In genomic region chr7:28591862-28592261, GRCm38 (mm10) we compare ENCODE assay signal across 26 mouse cellular contexts. TPM values are rescaled to one million over a fixed set of nuclear protein-coding genes. Genes with fewer than 3 reads are reported as not detected.
DNase-seq lines count a peak whose midpoint lies in the region; ATAC-seq and TF ChIP-seq lines count a peak whose summit lies in the region.
"Had no signal": no experiment of that assay in that cellular context is flagged by ENCODE, and none has a peak within 500 bp of the region (broad histone marks: within the 10 kb centered on the region; RNA-seq: fewer than 3 reads in every experiment).

No protein-coding gene starts in this region.

- H3K27ac ChIP-seq in hindbrain, embryonic 10.5 days = peak overlapping the region; percentile 3; the same call in 1 of the 2 replicates
- H3K27ac ChIP-seq in hindbrain, embryonic 11.5 days (ENCODE audit: low read depth, low read length) = no peak overlapping the region
- peak overlapping the region; percentile 23; the same call in 1 of the 2 replicates for H3K27ac ChIP-seq in liver, embryonic 13.5 days
- H3K27ac ChIP-seq in liver, embryonic 11.5 days (ENCODE audit: low read depth, low read length) = no peak overlapping the region
- H3K27ac ChIP-seq in small intestine, adult 2 months (ENCODE audit: insufficient read depth, low read depth, low read length) = peak overlapping the region; percentile 32
- H3K27ac ChIP-seq: gastrocnemius, adult 2 months; hindbrain, embryonic 12.5 days had no signal

- H3K4me3 ChIP-seq in hindbrain, embryonic 10.5 days = no peak overlapping the region
- no peak overlapping the region for H3K4me3 ChIP-seq in hindbrain, embryonic 11.5 days (ENCODE audit: low read depth, low read length)
- no peak overlapping the region for H3K4me3 ChIP-seq in liver, embryonic 13.5 days (replicated peaks)
- no peak overlapping the region for H3K4me3 ChIP-seq in liver, embryonic 11.5 days (ENCODE audit: low read depth, low read length)
- no peak overlapping the region for H3K4me3 ChIP-seq in small intestine, adult 2 months (ENCODE audit: low read depth, low read length)
- H3K4me3 ChIP-seq: gastrocnemius, adult 2 months; hindbrain, embryonic 12.5 days had no signal

- H3K9me3 ChIP-seq in hindbrain, embryonic 10.5 days = no peaks in the 10 kb centered on the region
- H3K9me3 ChIP-seq in hindbrain, embryonic 11.5 days (ENCODE audit: control insufficient read depth, low read length) = no peaks in the 10 kb centered on the region
- H3K9me3 ChIP-seq in liver, embryonic 13.5 days (replicated peaks) = no peaks in the 10 kb centered on the region
- no peaks in the 10 kb centered on the region for H3K9me3 ChIP-seq in liver, embryonic 11.5 days (ENCODE audit: control insufficient read depth, low read length)
- H3K9me3 ChIP-seq: hindbrain, embryonic 12.5 days had no signal

- H3K9ac ChIP-seq in hindbrain, embryonic 11.5 days (ENCODE audit: low read depth, low read length) = no peak overlapping the region
- H3K9ac ChIP-seq in liver, embryonic 13.5 days = peak overlapping the region; percentile 43; the same call in 1 of the 2 replicates
- H3K9ac ChIP-seq in liver, embryonic 11.5 days (ENCODE audit: low read depth, low read length) = no peak overlapping the region
- H3K9ac ChIP-seq: hindbrain, embryonic 12.5 days had no signal

- no peak overlapping the region for H3K4me2 ChIP-seq in hindbrain, embryonic 11.5 days (replicated peaks; ENCODE audit: low read depth, low read length)
- H3K4me2 ChIP-seq in liver, embryonic 13.5 days = no peak overlapping the region
- H3K4me2 ChIP-seq in liver, embryonic 11.5 days = no peak overlapping the region
- H3K4me2 ChIP-seq: hindbrain, embryonic 12.5 days had no signal

- 71% methylated on average over 1 of the region's 1 CpGs for WGBS in hindbrain, embryonic 10.5 days
- 75% methylated on average over 1 of the region's 1 CpGs for WGBS in hindbrain, embryonic 11.5 days
- 58% methylated on average over 1 of the region's 1 CpGs for WGBS in liver, embryonic 13.5 days (ENCODE audit: insufficient replicate concordance)
- 81% methylated on average over 1 of the region's 1 CpGs for WGBS in liver, embryonic 11.5 days
- 59% methylated on average over 1 of the region's 1 CpGs for WGBS in small intestine, adult 2 months

- TF ChIP-seq CTCF in small intestine, adult 2 months (IDR thresholded peaks at IDR 0.05; ENCODE audit: extremely low read depth, insufficient read length, insufficient replicate concordance, low read depth, low read length) = no peak

- H3K27me3 ChIP-seq in hindbrain, embryonic 10.5 days (ENCODE audit: insufficient read depth, poor library complexity, severe bottlenecking) = no peaks in the 10 kb centered on the region
- H3K27me3 ChIP-seq in hindbrain, embryonic 11.5 days (ENCODE audit: control insufficient read depth, insufficient read depth, low read length) = no peaks in the 10 kb centered on the region
- H3K27me3 ChIP-seq in liver, embryonic 13.5 days = no peaks in the 10 kb centered on the region
- no peaks in the 10 kb centered on the region for H3K27me3 ChIP-seq in liver, embryonic 11.5 days (replicated peaks; ENCODE audit: control insufficient read depth, insufficient read depth, low read length)
- no peaks in the 10 kb centered on the region for H3K27me3 ChIP-seq in small intestine, adult 2 months (ENCODE audit: control insufficient read depth, insufficient read depth, low read length)
- H3K27me3 ChIP-seq: hindbrain, embryonic 12.5 days; Patski had no signal

- TF ChIP-seq POLR2A in small intestine, adult 2 months (IDR thresholded peaks at IDR 0.05; ENCODE audit: low read depth, low read length) = no peak

- H3K36me3 ChIP-seq in hindbrain, embryonic 10.5 days = peaks cover 18% of the 10 kb centered on the region
- no peaks in the 10 kb centered on the region for H3K36me3 ChIP-seq in hindbrain, embryonic 11.5 days (ENCODE audit: control insufficient read depth, insufficient read depth, low read length)
- H3K36me3 ChIP-seq in liver, embryonic 13.5 days = peaks cover 25% of the 10 kb centered on the region
- H3K36me3 ChIP-seq in liver, embryonic 11.5 days (ENCODE audit: control insufficient read depth, insufficient read depth, low read length) = peaks cover 7% of the 10 kb centered on the region; the same call in 1 of the 2 replicates
- H3K36me3 ChIP-seq in small intestine, adult 2 months (ENCODE audit: control insufficient read depth, insufficient read depth, low read length) = 0 out of 2 replicates have a peak, but pooled peaks cover 3% of the 10 kb centered on the region

- peaks cover 98% of the 10 kb centered on the region for H3K4me1 ChIP-seq in hindbrain, embryonic 10.5 days (replicated peaks)
- H3K4me1 ChIP-seq in hindbrain, embryonic 11.5 days (replicated peaks; ENCODE audit: control insufficient read depth, insufficient read depth, low read length) = peaks cover 16% of the 10 kb centered on the region
- peaks cover 97% of the 10 kb centered on the region for H3K4me1 ChIP-seq in liver, embryonic 13.5 days (replicated peaks)
- peaks cover 73% of the 10 kb centered on the region for H3K4me1 ChIP-seq in liver, embryonic 11.5 days (replicated peaks; ENCODE audit: control insufficient read depth, insufficient read depth, low read length)
- peaks cover 64% of the 10 kb centered on the region for H3K4me1 ChIP-seq in small intestine, adult 2 months (ENCODE audit: control insufficient read depth, insufficient read depth, insufficient read length, low read length)

- ATAC-seq in hindbrain, embryonic 11.5 days (ENCODE audit: low FRiP score) = no peak
- no peak for ATAC-seq in liver, embryonic 13.5 days (ENCODE audit: low read depth)
- no peak for ATAC-seq in liver, embryonic 11.5 days (replicated peaks; ENCODE audit: low FRiP score)
- ATAC-seq: forebrain, embryonic 14.5 days; hindbrain, embryonic 16.5 days; inflammation-experienced regulatory T-cells, adult 6 months; Patski had no signal

- no peak for DNase-seq in hindbrain, embryonic 10.5 days (ENCODE audit: low spot score)
- no peak for DNase-seq in hindbrain, embryonic 11.5 days (ENCODE audit: low spot score)
- no peak for DNase-seq in liver, embryonic 13.5 days
- DNase-seq in liver, embryonic 11.5 days (ENCODE audit: low spot score) = no peak
- peak; percentile 38 for DNase-seq in ZHBTc4 (ENCODE audit: low read depth, low spot score)
- no peak for DNase-seq in layer of hippocampus, adult 18-20 months (ENCODE audit: low spot score in 2 of 2)
- no peak for DNase-seq in Muller cell, postnatal 12 days (ENCODE audit: inconsistent ontology term)
- DNase-seq: adrenal gland, adult 2 months; adrenal gland, postnatal 36 days; cerebellum, adult 8-10 months; cerebellum, postnatal 25 days; gastrocnemius, adult 2 months; gastrocnemius, postnatal 25 days; heart, postnatal 10 days had no signal

RNA-seq across cellular contexts. Expression of gene Samd4b, which starts 6.1 kb away (rescaled TPM):
- 34.0 and 44.0 TPM in 2 replicates for polyA plus RNA-seq in hindbrain, embryonic 10.5 days (2016; fragmentation: Nextera tagmentation; extraction: Ambion mirVana)
- polyA plus RNA-seq in hindbrain, embryonic 11.5 days (2014; fragmentation: Nextera tagmentation; extraction: Ambion mirVana) = 25.3 and 27.4 TPM in 2 replicates
- 4.1 and 5.8 TPM in 2 replicates for polyA plus RNA-seq in liver, embryonic 13.5 days (2015; fragmentation: Nextera tagmentation; extraction: Ambion mirVana)
- 17.4 and 18.6 TPM in 2 replicates for polyA plus RNA-seq in liver, embryonic 11.5 days (2014; fragmentation: Nextera tagmentation; extraction: Ambion mirVana)
- polyA plus RNA-seq in small intestine, adult 2 months (2012; rRNA removed) = 43.4 and 82.0 TPM in 2 replicates
- 10 to 100 TPM; 74.1 to 77.1 TPM for total RNA-seq in layer of hippocampus, adult 18-20 months (2021)

RNA-seq across cellular contexts. Expression of gene Pak4, which starts 6.1 kb away (rescaled TPM):
- 51.8 and 66.0 TPM in 2 replicates for polyA plus RNA-seq in hindbrain, embryonic 10.5 days (2016; fragmentation: Nextera tagmentation; extraction: Ambion mirVana)
- polyA plus RNA-seq in hindbrain, embryonic 11.5 days (2014; fragmentation: Nextera tagmentation; extraction: Ambion mirVana) = 30.5 and 32.6 TPM in 2 replicates
- polyA plus RNA-seq in liver, embryonic 13.5 days (2015; fragmentation: Nextera tagmentation; extraction: Ambion mirVana) = 16.2 and 18.5 TPM in 2 replicates
- 34.0 and 35.3 TPM in 2 replicates for polyA plus RNA-seq in liver, embryonic 11.5 days (2014; fragmentation: Nextera tagmentation; extraction: Ambion mirVana)
- 50.3 and 112 TPM in 2 replicates for polyA plus RNA-seq in small intestine, adult 2 months (2012; rRNA removed)
- 10 to 100 TPM; 12.7 to 14.6 TPM for total RNA-seq in layer of hippocampus, adult 18-20 months (2021)

RNA-seq across cellular contexts. Expression of gene Acp7, which starts 39.3 kb away (rescaled TPM):
- not detected in 2 replicates for polyA plus RNA-seq in hindbrain, embryonic 10.5 days (2016; fragmentation: Nextera tagmentation; extraction: Ambion mirVana)
- not detected in 2 replicates for polyA plus RNA-seq in hindbrain, embryonic 11.5 days (2014; fragmentation: Nextera tagmentation; extraction: Ambion mirVana)
- polyA plus RNA-seq in liver, embryonic 13.5 days (2015; fragmentation: Nextera tagmentation; extraction: Ambion mirVana) = not detected in 2 replicates
- polyA plus RNA-seq in liver, embryonic 11.5 days (2014; fragmentation: Nextera tagmentation; extraction: Ambion mirVana) = not detected in 2 replicates
- 0.66 TPM in 1 of 2 replicates, not detected in the other for polyA plus RNA-seq in small intestine, adult 2 months (2012; rRNA removed)
- total RNA-seq in layer of hippocampus, adult 18-20 months (2021) = 1 to 10 TPM; 1.4 to 4.6 TPM
- total RNA-seq: adrenal gland, adult 2 months; adrenal gland, postnatal 36 days; gastrocnemius, adult 2 months; gastrocnemius, postnatal 25 days; granulocyte monocyte progenitor cell, adult 5-6 weeks; heart, adult 8-10 months; heart, postnatal 10 days; MEL had no signal
- polyA plus RNA-seq: adrenal gland, adult 2 months; forebrain, embryonic 14.5 days; heart, embryonic 14.5 days; hindbrain, embryonic 12.5 days; inflammation-experienced regulatory T-cells, adult 6 months; Patski had no signal

RNA-seq across cellular contexts. Expression of gene Nccrp1, which starts 44.8 kb away (rescaled TPM):
- 0.10 TPM in 1 of 2 replicates, not detected in the other for polyA plus RNA-seq in hindbrain, embryonic 10.5 days (2016; fragmentation: Nextera tagmentation; extraction: Ambion mirVana)
- not detected in 2 replicates for polyA plus RNA-seq in hindbrain, embryonic 11.5 days (2014; fragmentation: Nextera tagmentation; extraction: Ambion mirVana)
- not detected in 2 replicates for polyA plus RNA-seq in liver, embryonic 13.5 days (2015; fragmentation: Nextera tagmentation; extraction: Ambion mirVana)
- not detected in 2 replicates for polyA plus RNA-seq in liver, embryonic 11.5 days (2014; fragmentation: Nextera tagmentation; extraction: Ambion mirVana)
- polyA plus RNA-seq in small intestine, adult 2 months (2012; rRNA removed) = 0.14 and 2.8 TPM in 2 replicates
- under 1 TPM in 1 of 2 experiments, not detected in 1; 0.28 TPM for total RNA-seq in layer of hippocampus, adult 18-20 months (2021)
- total RNA-seq: adrenal gland, adult 2 months; gastrocnemius, adult 2 months; gastrocnemius, postnatal 25 days; granulocyte monocyte progenitor cell, adult 5-6 weeks; heart, adult 8-10 months; heart, postnatal 10 days; MEL had no signal
- polyA plus RNA-seq: forebrain, embryonic 14.5 days; heart, embryonic 14.5 days; hindbrain, embryonic 12.5 days; hindbrain, embryonic 16.5 days; Patski had no signal

RNA-seq across cellular contexts. Expression of gene Sycn, which starts 51.2 kb away (rescaled TPM):
- not detected in 2 replicates for polyA plus RNA-seq in hindbrain, embryonic 10.5 days (2016; fragmentation: Nextera tagmentation; extraction: Ambion mirVana)
- not detected in 2 replicates for polyA plus RNA-seq in hindbrain, embryonic 11.5 days (2014; fragmentation: Nextera tagmentation; extraction: Ambion mirVana)
- polyA plus RNA-seq in liver, embryonic 13.5 days (2015; fragmentation: Nextera tagmentation; extraction: Ambion mirVana) = not detected in 2 replicates
- polyA plus RNA-seq in liver, embryonic 11.5 days (2014; fragmentation: Nextera tagmentation; extraction: Ambion mirVana) = not detected in 2 replicates
- polyA plus RNA-seq in small intestine, adult 2 months (2012; rRNA removed) = 32.7 and 16,759 TPM in 2 replicates
- not detected for total RNA-seq in layer of hippocampus, adult 18-20 months (2021)
- total RNA-seq: adrenal gland, adult 2 months; adrenal gland, postnatal 36 days; gastrocnemius, adult 2 months; gastrocnemius, postnatal 25 days; granulocyte monocyte progenitor cell, adult 5-6 weeks; heart, adult 8-10 months; heart, postnatal 10 days; MEL had no signal
- polyA plus RNA-seq: cortical plate, adult 2 months; embryonic facial prominence, embryonic 14.5 days; forebrain, embryonic 14.5 days; heart, embryonic 14.5 days; hindbrain, embryonic 12.5 days; hindbrain, embryonic 16.5 days; inflammation-experienced regulatory T-cells, adult 6 months; Patski had no signal

Comparison
In these comparisons a context has a peak if more than half of its experiments do, and no peak if none do; other contexts are left out.
1. H3K27ac ChIP-seq: peak in hindbrain, embryonic 10.5 days (single experiment), liver, embryonic 13.5 days (single experiment) and small intestine, adult 2 months (single experiment); none in hindbrain, embryonic 11.5 days (single experiment) and liver, embryonic 11.5 days (single experiment).